Mouse (Mus musculus) spleen, adult 2 months (tissue): ENCODE data around the gene Ntrk3.

Experiments
- CTCF ChIP-seq: fragments of 200-500 bp; IDR thresholded peaks from 2 replicates; pipeline ENCODE4 v1.5.1; 2011; ENCODE audit warnings: mild to moderate bottlenecking, inconsistent platforms; ENCODE audit not compliant: insufficient read depth, insufficient read length, insufficient replicate concordance; ENCODE audit errors: extremely low read depth
- POLR2A ChIP-seq: fragments of 200-500 bp; IDR thresholded peaks from 2 replicates; pipeline ENCODE4 v1.6.1; 2011; ENCODE audit warnings: low read depth, low read length, inconsistent platforms

DNA sequence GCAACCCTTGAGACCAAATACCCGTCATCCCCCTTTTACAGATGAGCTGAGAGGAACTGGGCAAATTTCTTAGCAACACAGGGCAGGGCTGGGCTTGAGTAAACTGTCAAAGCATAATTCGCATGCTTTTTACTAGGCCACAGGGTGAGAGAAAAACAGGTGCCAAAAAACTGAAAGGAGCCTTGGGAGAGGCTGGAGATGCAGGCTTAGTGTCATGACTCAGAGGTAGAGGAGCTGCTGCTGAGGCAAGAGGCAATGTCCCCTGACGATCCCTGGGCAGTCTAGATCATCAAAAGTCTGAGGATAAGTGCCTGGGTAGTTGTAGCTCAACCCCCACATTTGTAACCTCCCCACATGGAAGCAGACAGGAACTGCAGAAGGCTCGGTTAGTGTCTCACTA lies 116.7 kb downstream of the Ntrk3 start:
- no peak for TF ChIP-seq CTCF
- TF ChIP-seq POLR2A, result no peak
